Mouse (Mus musculus): Measurements from ENCODE around the gene Mgst1. TPM values are rescaled to one million over a fixed set of nuclear protein-coding genes. Genes with fewer than 3 reads are reported as not detected.

The Mgst1 gene
- polyA plus RNA-seq, 1 experiment from 2014 or later = 160 TPM

GRCm38 (mm10) chr6:138163920-138164319 lies 23.8 kb downstream of the Mgst1 start:
- peak; percentile 70; the same call in 1 of the 2 replicates for ATAC-seq (ENCODE audit: insufficient read depth)
- WGBS = 73% methylated on average over 7 of the region's 7 CpGs

GRCm38 (mm10) chr6:138171480-138172224 lies 31.5 kb downstream of the Mgst1 start:
- no peaks in the 10 kb centered on the region for H3K27me3 ChIP-seq (ENCODE audit: insufficient read depth, low read length)
- no peaks in the 10 kb centered on the region for H3K9me3 ChIP-seq (ENCODE audit: low read depth, low read length)
- 36% methylated on average over 15 of the region's 15 CpGs for WGBS
- ATAC-seq (ENCODE audit: insufficient read depth) (peak; percentile 98), DNase-seq (peak; percentile 89)
- no peak overlapping the region for H3K4me3 ChIP-seq (ENCODE audit: low read depth, low read length)
- TF ChIP-seq CTCF (IDR thresholded peaks at IDR 0.05; ENCODE audit: low read depth) = peak; percentile 76
- H3K4me2 ChIP-seq = peak overlapping the region; percentile 29; the same call in 1 of the 2 replicates
- H3K36me3 ChIP-seq (ENCODE audit: insufficient read depth) = no peaks in the 10 kb centered on the region
- H3K4me1 ChIP-seq (ENCODE audit: insufficient read depth) = no peaks in the 10 kb centered on the region
- no peak overlapping the region for H3K9ac ChIP-seq
- no peak overlapping the region for H3K27ac ChIP-seq (ENCODE audit: low read depth)

More at GRCm38 (mm10) chr6:138163920-138164319, 23.8 kb downstream of the Mgst1 start:
- Histone ChIP-seq H3K4me1 (ENCODE audit: insufficient read depth) (no peaks in the 10 kb centered on the region), H3K9ac (no peak overlapping the region), H3K9me3 (ENCODE audit: low read depth, low read length) (no peaks in the 10 kb centered on the region), H3K27ac (ENCODE audit: low read depth) (no peak overlapping the region), H3K4me3 (ENCODE audit: low read depth, low read length) (no peak overlapping the region), H3K27me3 (ENCODE audit: insufficient read depth, low read length) (no peaks in the 10 kb centered on the region), H3K36me3 (ENCODE audit: insufficient read depth) (no peaks in the 10 kb centered on the region), H3K4me2 (no peak overlapping the region)
- DNase-seq = peak; percentile 82
- peak; percentile 76 for TF ChIP-seq CTCF (IDR thresholded peaks at IDR 0.05; ENCODE audit: low read depth)

Other genes starting within 250 kb of the Mgst1 start
- not detected in 2 replicates for gene Slc15a5, start 60.4 kb upstream of the Mgst1 start, polyA plus RNA-seq (2014; fragmentation: Nextera tagmentation; extraction: Ambion mirVana)

Measured in lung, embryonic 14.5 days (tissue).